Mouse (Mus musculus): ENCODE results near the gene Cpm.
"Not testable (repeated sequence)": the region's sequence is repeated elsewhere in the genome, so short reads cannot be mapped to it uniquely, and the experiment has no call there.

Cpm gene

DNA sequence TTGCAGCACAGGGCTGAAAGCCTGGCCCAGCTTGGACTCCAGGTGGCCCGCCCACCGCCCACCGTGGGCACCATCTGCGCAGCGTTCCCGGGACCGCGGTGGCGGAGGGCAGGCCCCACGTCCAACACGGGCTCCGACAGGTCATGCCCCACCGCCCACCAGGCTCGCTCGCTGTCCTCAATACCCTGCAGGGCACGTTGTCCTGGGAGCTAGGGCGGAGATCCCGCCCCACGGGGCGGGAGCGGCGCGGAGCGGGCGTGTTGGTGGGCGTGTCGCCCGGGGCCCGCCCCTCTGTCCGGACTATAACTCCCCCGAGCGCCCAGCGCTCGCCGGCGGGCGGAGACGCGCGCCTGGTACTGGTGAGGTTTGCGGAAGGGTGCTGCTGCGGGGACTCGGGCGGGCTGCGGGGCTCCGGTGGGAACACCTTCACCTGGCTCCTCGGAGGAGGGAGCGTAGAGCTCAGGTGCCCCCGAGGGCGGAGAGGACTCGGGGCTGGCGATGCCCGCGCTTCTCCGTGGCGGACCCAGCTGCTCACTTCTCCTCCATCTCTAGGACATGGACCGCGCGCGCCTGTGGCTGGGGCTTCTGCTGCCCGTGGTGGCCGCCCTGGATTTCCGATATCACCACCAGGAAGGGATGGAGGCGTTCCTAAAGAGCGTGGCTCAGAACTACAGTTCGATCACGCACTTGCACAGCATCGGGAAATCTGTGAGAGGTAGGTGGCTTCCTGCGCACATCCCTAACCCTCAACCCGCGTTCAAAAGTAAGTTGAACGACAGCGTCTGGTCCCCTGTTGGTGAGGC is at the start of gene Cpm:
Cpm (plus strand) TSS at position 332 of the 803 bp plus-strand sequence.
- DNase-seq (ENCODE audit: low spot score in 2 of 2) = peak; percentile 64 to 79

GRCm38 (mm10) chr10:117579771-117580284 is 49.5 kb upstream of the Cpm start:
- no peak for DNase-seq (ENCODE audit: low spot score in 2 of 2)

DNA sequence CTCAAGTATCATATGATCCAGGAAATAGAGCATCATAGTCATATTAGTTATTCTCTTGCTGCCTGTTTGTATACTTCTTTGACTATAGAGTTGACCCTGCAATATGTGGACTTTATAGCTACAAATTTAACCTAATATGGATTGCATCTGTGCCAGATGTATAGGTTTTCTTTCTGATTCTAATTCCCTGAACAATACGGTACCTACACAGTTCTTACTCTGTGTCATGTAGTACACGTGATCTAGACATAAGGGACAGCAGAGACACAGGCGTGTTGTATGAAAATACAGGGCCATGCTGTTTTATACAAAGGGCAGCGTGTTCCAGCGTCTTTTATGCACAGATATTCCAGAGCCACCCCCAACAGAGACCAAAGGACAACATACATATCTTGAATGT is 48.9 kb upstream of the Cpm start:
- no peak for DNase-seq (ENCODE audit: low spot score in 2 of 2)

- DNase-seq (ENCODE audit: low spot score in 2 of 2) = no peak
These were observed 48.1 kb upstream of the Cpm start for GRCm38 (mm10) chr10:117581007-117581752.

DNA sequence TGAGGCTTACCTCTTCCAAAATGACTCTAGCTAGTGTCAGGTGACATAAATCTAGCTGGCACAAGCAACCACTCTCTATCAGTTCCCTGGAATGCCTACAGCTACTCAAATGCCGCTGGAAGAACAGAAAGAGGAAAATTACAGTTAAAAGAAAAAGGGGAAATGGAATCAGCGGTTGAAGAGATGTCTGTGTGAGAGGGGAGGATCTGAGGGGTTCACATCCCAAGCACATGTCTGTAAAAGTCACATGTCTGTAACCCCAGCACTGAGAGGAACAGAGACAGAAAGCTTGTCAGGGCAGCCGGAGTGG is 47.6 kb upstream of the Cpm start:
- no peak for DNase-seq (ENCODE audit: low spot score in 2 of 2)

DNA sequence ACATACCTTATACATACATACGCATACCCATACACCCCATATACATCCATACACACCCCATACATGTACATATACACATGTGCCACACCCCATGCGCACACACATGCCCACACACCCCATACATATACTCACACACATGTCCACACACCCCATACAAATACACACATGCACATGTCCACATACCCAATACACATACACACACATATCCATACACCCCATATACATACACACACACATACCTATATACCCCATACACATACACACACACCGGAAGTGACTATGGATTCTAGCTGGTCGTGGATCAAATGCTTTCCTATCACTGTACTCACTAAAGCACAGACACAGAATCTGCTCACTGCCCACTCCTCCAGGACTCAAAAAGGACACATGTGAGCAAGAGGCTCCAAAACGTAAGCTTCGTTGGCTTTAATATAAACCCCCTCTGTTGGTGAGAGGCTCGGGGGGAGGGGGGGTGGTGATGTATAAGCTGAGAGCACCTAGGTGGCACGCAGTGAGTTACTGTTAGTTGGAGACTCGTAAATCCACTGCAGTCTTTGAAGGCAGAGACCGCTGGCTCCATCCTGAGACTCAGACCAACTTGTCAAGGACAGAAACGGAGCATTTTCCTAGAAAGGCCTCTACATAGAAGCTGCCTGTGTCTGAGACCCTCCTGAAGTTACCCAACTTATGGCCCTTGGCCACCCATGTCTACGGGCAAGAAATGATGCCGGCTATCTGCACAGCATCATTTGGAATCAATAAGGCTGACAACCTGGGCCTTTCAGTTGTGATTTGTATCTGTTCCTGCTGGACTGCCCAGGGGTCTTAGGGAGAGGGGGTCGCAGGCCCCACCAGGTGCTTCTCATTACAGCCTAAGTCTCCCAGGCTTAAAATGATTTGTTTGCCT is 45.9 kb upstream of the Cpm start:
- no peak for DNase-seq (ENCODE audit: low spot score in 2 of 2)

- DNase-seq (ENCODE audit: low spot score in 2 of 2) = no peak
These were observed 45.2 kb upstream of the Cpm start for GRCm38 (mm10) chr10:117584102-117584501.

DNA sequence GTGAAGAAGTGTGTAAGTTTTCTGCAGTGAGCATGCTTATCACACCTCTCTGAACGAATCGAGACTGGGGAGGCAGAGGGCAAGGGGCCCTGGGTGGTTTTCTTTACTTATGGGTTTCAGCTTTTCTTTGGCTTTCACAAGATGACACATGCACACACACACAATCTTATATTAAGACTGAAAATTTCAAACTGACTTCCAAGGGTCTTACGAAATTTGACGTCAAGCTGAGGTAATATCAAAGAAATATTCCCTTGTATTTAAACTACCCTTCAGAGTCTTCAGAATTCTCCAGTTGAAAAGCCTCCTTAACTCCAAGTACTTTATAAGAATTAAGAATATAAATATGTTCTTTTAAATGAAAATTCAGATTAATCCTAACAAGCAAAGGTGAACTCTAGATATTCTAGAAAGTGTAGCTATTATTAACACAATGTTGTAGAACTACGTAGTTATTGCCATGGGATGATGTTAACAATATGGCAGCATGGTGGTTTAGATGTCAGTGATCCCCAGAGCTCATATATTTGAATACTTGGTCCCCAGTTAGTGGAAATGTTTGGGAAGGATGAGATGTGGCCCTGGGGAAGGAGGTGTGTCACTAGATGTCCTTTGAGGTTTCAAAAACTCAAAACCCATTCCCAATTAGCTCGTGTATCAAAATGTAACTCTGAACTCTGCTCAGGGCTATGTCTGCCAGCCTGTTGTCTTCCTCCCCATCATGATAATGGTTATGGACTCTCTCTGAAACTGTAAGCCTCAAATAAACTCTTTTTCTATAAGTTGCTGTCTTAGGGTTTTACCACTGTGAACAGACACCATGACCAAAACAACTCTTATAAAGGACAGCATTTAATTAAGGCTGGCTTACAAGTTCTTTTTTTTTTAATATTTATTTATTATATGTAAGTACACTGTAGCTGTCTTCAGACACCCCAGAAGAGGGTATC is 44.5 kb upstream of the Cpm start:
- no peak for DNase-seq (ENCODE audit: low spot score in 2 of 2)

DNA sequence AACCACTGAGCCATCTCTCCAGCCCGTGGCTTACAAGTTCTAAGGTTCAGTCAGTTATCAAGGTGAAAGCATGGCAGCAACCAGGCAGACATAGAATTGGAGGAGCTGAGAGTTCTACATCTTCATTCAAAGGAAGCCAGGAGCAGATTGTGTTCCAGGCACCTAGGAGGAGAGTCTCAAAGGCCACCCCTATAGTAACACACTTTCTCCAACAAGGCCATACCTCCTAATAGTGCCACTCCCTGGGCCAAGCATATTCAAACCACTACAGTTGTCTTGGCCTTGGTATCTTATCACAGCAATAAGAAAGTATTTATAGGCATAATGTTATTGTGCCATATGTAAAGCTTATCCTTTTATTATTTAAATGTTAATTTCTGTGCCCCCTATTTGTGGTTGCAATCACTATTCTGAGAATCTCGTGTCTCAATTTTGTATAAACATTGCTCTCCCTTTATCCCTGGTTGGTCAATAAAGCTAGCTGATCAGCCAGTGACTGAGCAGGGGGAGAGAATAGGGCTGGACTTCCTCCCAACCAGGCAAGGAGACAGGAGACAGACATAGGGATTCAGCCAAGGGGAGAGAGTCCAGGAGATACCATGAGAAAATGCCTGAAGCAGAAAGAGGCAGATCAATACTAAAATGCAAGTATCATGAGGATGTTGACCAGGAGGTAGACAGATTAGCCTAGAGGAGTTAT is 43.5 kb upstream of the Cpm start:
- DNase-seq (ENCODE audit: low spot score in 2 of 2) = no peak

DNA sequence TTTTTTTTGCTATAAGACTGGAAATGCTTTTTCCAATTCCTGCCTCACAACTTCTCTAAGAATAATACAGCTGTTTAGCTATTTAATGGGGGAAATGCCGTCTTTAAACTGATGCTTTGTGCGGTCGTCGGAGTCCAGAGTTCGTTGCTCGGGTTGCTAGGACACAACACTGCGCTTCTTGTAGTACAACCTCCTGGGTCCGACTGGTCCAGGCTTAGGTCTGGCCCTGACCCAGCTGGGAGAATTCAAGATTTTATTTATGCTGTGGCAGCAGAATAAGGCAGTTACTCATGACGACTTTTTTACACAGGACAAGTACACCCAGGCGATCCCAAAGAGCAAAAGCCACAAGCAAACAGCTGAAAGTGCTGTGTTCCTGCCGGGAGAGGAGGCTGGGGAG is 42.4 kb upstream of the Cpm start:
- no peak for DNase-seq (ENCODE audit: low spot score in 2 of 2)

- DNase-seq (ENCODE audit: low spot score in 2 of 2) = no peak
These were observed 42.0 kb upstream of the Cpm start for GRCm38 (mm10) chr10:117587335-117587734.

GRCm38 (mm10) chr10:117588416-117589143 is 40.7 kb upstream of the Cpm start:
- DNase-seq (ENCODE audit: low spot score in 2 of 2) = not testable (repeated sequence)

DNA sequence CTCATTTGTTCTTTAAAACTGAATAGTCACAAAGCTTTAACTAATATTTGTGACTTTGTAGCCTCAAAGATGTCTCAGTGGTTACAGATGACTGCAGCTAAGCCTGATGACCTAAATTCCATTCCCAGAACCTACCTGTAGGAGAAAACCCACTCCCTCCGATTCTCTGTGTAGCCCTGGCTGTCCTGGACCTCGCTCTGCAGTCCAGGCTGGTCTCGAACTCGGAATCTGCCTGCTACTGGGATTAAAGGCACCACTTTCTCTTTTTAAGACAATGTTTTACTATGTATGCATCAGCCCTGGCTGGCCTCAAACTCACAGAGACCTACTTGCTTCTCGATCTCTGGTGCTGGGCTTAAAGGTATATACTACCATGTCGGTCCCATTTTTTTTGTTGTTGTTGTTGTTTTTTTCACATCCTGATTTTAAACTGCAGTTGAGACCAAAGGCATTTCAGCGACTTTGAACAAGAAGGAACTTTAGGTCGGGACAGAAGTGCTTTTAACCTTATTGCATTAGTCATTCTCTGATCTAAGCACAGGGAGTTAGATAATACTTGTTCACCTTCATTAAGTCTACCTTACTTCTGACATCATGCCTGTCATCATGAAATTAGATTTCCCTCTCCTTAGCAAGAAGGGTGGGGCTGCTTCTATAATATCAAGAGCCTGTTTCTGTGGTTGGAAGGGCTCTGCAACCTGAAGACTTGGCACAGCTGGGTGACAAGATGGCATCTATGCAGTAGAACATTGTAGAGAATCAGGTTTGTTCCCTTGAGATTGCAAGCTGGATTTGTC is 40.0 kb upstream of the Cpm start:
- no peak for DNase-seq (ENCODE audit: low spot score in 2 of 2)

- DNase-seq (ENCODE audit: low spot score in 2 of 2) = no peak
These were observed 38.7 kb upstream of the Cpm start for GRCm38 (mm10) chr10:117590331-117591301.

GRCm38 (mm10) chr10:117591766-117592165 is 37.5 kb upstream of the Cpm start:
- DNase-seq (ENCODE audit: low spot score in 2 of 2) = no peak

- DNase-seq (ENCODE audit: low spot score in 2 of 2) = no peak
These were observed 36.8 kb upstream of the Cpm start for GRCm38 (mm10) chr10:117592306-117593040.

- no peak for DNase-seq (ENCODE audit: low spot score in 2 of 2)
These were observed 36.2 kb upstream of the Cpm start for GRCm38 (mm10) chr10:117593041-117593570.
